Mouse (Mus musculus) mesoderm, embryonic 11.5 days (tissue): Measurements from ENCODE around the gene Gm26657.

Experiments used
- DNase-seq: peaks from one replicate; pipeline ENCODE4 v3.0.0-alpha.2; 2012; ENCODE audit warnings: low read depth, low spot score

The Gm26657 gene

GRCm38 (mm10) chr4:56757693-56758092, 17.8 kb downstream of the Gm26657 start:
- no peak for DNase-seq

GRCm38 (mm10) chr4:56767861-56768284, 28.0 kb downstream of the Gm26657 start:
- no peak for DNase-seq

GRCm38 (mm10) chr4:56768913-56769312, 29.0 kb downstream of the Gm26657 start:
- DNase-seq, result no peak

GRCm38 (mm10) chr4:56771065-56771464, 31.2 kb downstream of the Gm26657 start:
- DNase-seq, result no peak
